Mouse (Mus musculus): Measurements from ENCODE around the gene Gstp1. TPM values are rescaled to one million over a fixed set of nuclear protein-coding genes. Genes with fewer than 3 reads are reported as not detected.
"Not testable (repeated sequence)": the region's sequence is repeated elsewhere in the genome, so short reads cannot be mapped to it uniquely, and the experiment has no call there.

The Gstp1 gene
- polyA plus RNA-seq, 1 experiment from 2014 or later, result 372 TPM

- no peak overlapping the region for H3K4me3 ChIP-seq (replicated peaks)
- ATAC-seq, result no peak
- H3K9me3 ChIP-seq, result no peaks in the 10 kb centered on the region
- no peak overlapping the region for H3K27ac ChIP-seq
- H3K4me1 ChIP-seq (replicated peaks), result no peaks in the 10 kb centered on the region
- no peaks in the 10 kb centered on the region for H3K27me3 ChIP-seq
- no peak overlapping the region for H3K9ac ChIP-seq (replicated peaks)
- H3K4me2 ChIP-seq (replicated peaks), result no peak overlapping the region
- no peaks in the 10 kb centered on the region for H3K36me3 ChIP-seq
- WGBS, result 93% methylated on average over 6 of the region's 6 CpGs
These were observed 33.6 kb upstream of the Gstp1 start for GRCm38 (mm10) chr19:4071406-4071805.

DNA sequence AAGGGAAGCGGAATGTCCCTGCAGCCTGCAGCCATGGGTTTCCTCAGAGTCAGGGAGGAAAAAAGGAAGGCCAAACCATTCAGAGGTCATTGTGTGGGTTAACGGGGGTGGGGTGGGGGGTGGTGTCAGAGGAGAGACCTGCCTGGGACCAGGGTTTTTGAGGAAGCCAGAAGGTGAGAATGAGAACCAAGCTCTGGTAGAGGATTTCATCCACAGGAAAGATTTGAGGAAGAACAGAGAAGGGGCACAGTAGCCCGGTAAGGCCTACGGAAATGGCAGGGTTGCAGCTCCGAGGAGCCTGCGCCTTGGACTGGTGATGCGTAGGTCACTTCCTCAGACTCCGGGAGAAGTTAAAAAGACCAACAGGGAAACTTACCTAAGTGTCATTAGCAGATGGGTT lies 33.0 kb upstream of the Gstp1 start:
- Histone ChIP-seq H3K9ac (replicated peaks) (no peak overlapping the region), H3K4me1 (replicated peaks) (no peaks in the 10 kb centered on the region), H3K36me3 (no peaks in the 10 kb centered on the region), H3K4me2 (replicated peaks) (no peak overlapping the region), H3K27me3 (no peaks in the 10 kb centered on the region), H3K27ac (no peak overlapping the region), H3K9me3 (no peaks in the 10 kb centered on the region), H3K4me3 (replicated peaks) (no peak overlapping the region)
- WGBS, result 82% methylated on average over 8 of the region's 8 CpGs
- ATAC-seq, result no peak

- no peaks in the 10 kb centered on the region for H3K27me3 ChIP-seq
These were observed 32.5 kb upstream of the Gstp1 start for GRCm38 (mm10) chr19:4070311-4070710.

DNA sequence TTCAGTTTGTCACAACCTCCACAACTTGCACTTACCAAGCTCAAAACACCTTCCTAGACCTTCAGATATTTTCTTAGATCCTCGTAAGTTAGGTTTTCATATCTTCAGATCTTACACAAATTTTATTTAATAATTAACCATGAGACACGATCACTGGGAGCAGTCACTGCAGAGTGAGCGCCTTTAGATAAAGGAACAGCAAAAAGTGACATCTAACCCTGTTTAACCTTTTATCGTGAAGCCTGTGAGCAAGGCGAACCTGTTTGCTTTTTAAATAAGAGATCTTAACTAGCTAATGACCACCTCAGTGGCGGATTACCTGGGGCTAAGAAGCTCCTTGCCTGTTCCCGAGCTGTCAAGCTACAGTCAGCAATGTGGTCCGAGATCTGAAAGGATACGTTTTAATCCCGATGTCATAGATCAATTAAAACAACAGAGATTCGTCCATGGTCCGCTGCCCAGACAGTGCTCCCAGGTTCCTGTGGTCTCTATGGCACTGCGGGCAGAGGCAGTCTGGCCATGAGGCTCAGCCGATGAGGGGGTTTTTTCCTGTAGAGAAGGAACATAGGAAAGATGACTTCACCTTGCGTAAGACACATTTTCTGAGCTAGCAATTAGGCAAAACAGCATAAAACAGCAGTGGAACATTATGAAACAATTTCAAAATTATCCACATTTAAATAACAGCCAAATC lies 31.1 kb upstream of the Gstp1 start:
- WGBS, result 58% methylated on average over 15 of the region's 15 CpGs
- H3K27ac ChIP-seq, result no peak overlapping the region
- no peaks in the 10 kb centered on the region for H3K4me1 ChIP-seq (replicated peaks)
- no peak overlapping the region for H3K9ac ChIP-seq (replicated peaks)
- no peaks in the 10 kb centered on the region for H3K36me3 ChIP-seq
- no peak overlapping the region for H3K4me2 ChIP-seq (replicated peaks)
- no peaks in the 10 kb centered on the region for H3K9me3 ChIP-seq
- no peak overlapping the region for H3K4me3 ChIP-seq (replicated peaks)
- no peak for ATAC-seq
- no peaks in the 10 kb centered on the region for H3K27me3 ChIP-seq

More at GRCm38 (mm10) chr19:4070311-4070710, 32.5 kb upstream of the Gstp1 start:
- no peak overlapping the region for H3K27ac ChIP-seq
- no peak overlapping the region for H3K4me2 ChIP-seq (replicated peaks)
- WGBS, result 70% methylated on average over 15 of the region's 15 CpGs
- no peak overlapping the region for H3K9ac ChIP-seq (replicated peaks)
- H3K9me3 ChIP-seq, result no peaks in the 10 kb centered on the region
- no peaks in the 10 kb centered on the region for H3K4me1 ChIP-seq (replicated peaks)
- H3K36me3 ChIP-seq, result no peaks in the 10 kb centered on the region
- no peak overlapping the region for H3K4me3 ChIP-seq (replicated peaks)
- ATAC-seq, result no peak

GRCm38 (mm10) chr19:4068242-4068641 lies 30.5 kb upstream of the Gstp1 start:
- not testable (repeated sequence) for H3K27ac ChIP-seq; H3K4me1 ChIP-seq (replicated peaks); ATAC-seq; H3K9me3 ChIP-seq; H3K36me3 ChIP-seq; H3K9ac ChIP-seq (replicated peaks); H3K27me3 ChIP-seq; H3K4me2 ChIP-seq (replicated peaks); H3K4me3 ChIP-seq (replicated peaks)
- 96% methylated on average over 2 of the region's 2 CpGs for WGBS

DNA sequence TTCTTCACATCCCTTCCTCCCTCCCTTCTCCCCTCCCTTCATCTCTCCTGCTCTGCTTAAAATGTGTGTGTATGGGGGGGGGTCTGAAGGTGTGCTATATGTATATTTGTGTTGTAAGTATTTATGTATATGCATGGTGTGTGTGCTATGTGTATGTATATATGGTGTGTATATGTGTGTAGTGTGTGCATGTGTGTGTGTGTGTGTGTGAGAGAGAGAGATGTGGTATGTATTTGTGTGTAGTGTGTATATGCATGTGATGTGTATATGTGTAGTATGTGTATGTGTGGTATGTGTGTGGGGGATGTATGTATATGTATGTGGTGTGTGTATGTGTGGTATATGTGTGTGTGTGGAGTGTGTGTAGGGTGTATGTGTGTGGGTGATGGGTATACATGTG lies 29.1 kb upstream of the Gstp1 start:
- no peak overlapping the region for H3K27ac ChIP-seq
- H3K36me3 ChIP-seq, result no peaks in the 10 kb centered on the region
- H3K4me3 ChIP-seq (replicated peaks), result no peak overlapping the region
- no peak for ATAC-seq
- no peaks in the 10 kb centered on the region for H3K9me3 ChIP-seq
- no peak overlapping the region for H3K9ac ChIP-seq (replicated peaks)
- no peak overlapping the region for H3K4me2 ChIP-seq (replicated peaks)
- no peaks in the 10 kb centered on the region for H3K27me3 ChIP-seq
- H3K4me1 ChIP-seq (replicated peaks), result no peaks in the 10 kb centered on the region

- ATAC-seq, result no peak
These were observed 28.5 kb upstream of the Gstp1 start for GRCm38 (mm10) chr19:4066280-4066679.

DNA sequence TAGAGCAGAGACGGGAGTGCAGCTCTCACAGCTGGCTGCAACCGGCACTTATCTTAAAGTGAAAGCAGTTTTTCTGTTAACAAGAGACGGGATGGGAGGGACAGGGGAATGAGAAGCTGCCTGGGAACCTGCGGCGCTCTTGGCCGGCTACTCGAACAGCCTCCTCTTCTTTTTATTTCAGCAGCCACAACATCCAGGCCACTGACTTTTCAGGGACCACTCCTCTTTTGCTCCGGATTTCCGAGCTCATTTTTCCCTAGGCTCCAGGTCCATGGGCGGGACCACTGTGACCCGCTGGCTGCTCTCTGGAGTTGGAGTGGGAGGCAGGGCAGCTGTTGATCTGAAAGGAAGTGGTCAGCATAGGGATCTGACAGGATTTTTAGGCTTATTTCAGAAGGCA lies 26.7 kb upstream of the Gstp1 start:
- H3K9me3 ChIP-seq; H3K4me3 ChIP-seq (replicated peaks); H3K36me3 ChIP-seq; H3K4me2 ChIP-seq (replicated peaks); H3K27me3 ChIP-seq; H3K4me1 ChIP-seq (replicated peaks); H3K27ac ChIP-seq; ATAC-seq; H3K9ac ChIP-seq (replicated peaks): not testable (repeated sequence)
- 36% methylated on average over 5 of the region's 11 CpGs for WGBS

More at GRCm38 (mm10) chr19:4066280-4066679, 28.5 kb upstream of the Gstp1 start:
- no peak overlapping the region for H3K27ac ChIP-seq
- no peak overlapping the region for H3K4me2 ChIP-seq (replicated peaks)
- no peaks in the 10 kb centered on the region for H3K36me3 ChIP-seq
- WGBS, result 93% methylated on average over 6 of the region's 6 CpGs
- no peak overlapping the region for H3K4me3 ChIP-seq (replicated peaks)
- H3K9ac ChIP-seq (replicated peaks), result no peak overlapping the region
- no peaks in the 10 kb centered on the region for H3K27me3 ChIP-seq
- H3K9me3 ChIP-seq, result no peaks in the 10 kb centered on the region
- H3K4me1 ChIP-seq (replicated peaks), result no peaks in the 10 kb centered on the region

- ATAC-seq; H3K4me1 ChIP-seq (replicated peaks): not testable (repeated sequence)
These were observed 25.6 kb upstream of the Gstp1 start for GRCm38 (mm10) chr19:4063357-4063756.

DNA sequence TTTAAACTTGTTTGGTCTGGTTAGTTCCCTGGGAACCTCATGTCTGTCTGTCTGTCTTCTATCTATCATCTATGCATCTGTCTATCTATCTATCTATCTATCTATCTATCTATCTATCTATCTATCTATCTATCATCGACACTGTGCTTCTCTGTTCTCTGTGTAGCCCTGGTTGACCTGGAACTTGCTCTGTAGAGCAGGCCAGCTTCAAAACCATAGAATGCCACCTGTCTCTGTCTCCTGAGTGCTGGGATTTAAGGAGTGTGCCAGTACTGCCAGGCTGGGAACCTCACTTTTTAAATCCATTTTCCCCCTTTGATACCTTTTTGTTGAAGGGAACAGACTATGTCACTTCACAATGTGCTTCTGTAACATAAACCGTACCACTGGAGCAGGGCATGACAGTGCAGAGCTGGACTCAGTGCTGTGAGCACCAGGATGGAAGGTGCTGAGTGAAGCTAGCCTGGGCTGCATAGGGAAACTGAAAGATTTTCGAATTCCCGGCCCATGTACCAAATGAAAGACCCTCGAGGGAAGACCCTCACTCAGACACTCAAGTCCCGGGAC lies 23.2 kb upstream of the Gstp1 start:
- no peak overlapping the region for H3K27ac ChIP-seq
- no peak for ATAC-seq
- H3K4me2 ChIP-seq (replicated peaks), result no peak overlapping the region
- no peak overlapping the region for H3K4me3 ChIP-seq (replicated peaks)
- H3K36me3 ChIP-seq, result no peaks in the 10 kb centered on the region
- 86% methylated on average over 6 of the region's 6 CpGs for WGBS
- no peaks in the 10 kb centered on the region for H3K4me1 ChIP-seq (replicated peaks)
- no peaks in the 10 kb centered on the region for H3K27me3 ChIP-seq
- H3K9ac ChIP-seq (replicated peaks), result no peak overlapping the region
- H3K9me3 ChIP-seq, result no peaks in the 10 kb centered on the region

More at GRCm38 (mm10) chr19:4063357-4063756, 25.6 kb upstream of the Gstp1 start:
- not testable (repeated sequence) for H3K9ac ChIP-seq (replicated peaks); H3K9me3 ChIP-seq; H3K27ac ChIP-seq; H3K4me2 ChIP-seq (replicated peaks); H3K4me3 ChIP-seq (replicated peaks); H3K27me3 ChIP-seq; H3K36me3 ChIP-seq
- WGBS, result 74% methylated on average over 4 of the region's 4 CpGs

DNA sequence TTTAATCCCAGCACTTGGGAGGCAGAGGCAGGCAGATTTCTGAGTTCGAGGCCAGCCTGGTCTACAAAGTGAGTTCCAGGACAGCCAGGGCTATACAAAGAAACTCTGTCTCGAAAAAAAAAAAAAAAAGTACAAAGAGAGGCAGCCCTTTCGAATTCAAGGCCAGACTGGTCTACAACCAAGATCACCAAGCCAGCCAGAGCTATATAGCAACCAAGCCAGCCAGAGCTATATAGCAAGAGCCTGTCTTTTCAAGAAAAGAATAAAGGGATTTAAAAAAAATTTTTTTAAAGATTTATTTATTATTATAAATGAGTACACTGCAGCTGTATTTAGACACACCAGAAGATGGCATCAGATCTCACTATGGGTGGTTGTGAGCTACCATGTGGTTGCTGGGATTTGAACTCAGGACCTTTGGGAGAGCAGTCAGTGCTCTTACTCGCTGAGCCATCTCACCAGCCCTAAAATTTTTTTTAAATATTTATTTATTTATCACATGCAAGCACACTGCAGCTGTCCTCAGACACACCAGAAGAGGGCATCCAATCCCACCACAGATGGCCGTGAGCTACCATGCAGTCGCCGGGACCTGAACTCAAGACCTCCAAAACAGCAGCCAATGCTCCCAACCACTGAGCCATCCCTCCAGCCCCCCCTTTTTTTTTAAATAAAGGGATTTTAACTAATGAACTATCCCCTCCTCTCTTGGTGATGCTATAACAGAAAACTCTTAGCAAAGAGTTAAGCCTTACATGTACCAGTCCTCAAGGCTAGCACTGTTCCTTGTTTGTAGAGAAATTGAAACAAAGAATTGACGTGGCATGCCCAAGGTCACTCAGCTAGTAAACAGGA lies 22.5 kb upstream of the Gstp1 start:
- not testable (repeated sequence) for ATAC-seq; H3K4me3 ChIP-seq (replicated peaks); H3K9me3 ChIP-seq; H3K4me1 ChIP-seq (replicated peaks); H3K9ac ChIP-seq (replicated peaks); H3K27ac ChIP-seq; H3K36me3 ChIP-seq; H3K27me3 ChIP-seq; H3K4me2 ChIP-seq (replicated peaks)
- 88% methylated on average over 8 of the region's 8 CpGs for WGBS

- Histone ChIP-seq H3K4me3 (replicated peaks) (no peak within 1 kb of the TSS), H3K36me3 (no peaks in the 10 kb centered on the region), H3K9ac (replicated peaks) (no peak within 1 kb of the TSS), H3K4me1 (replicated peaks) (no peaks in the 10 kb centered on the region), H3K27ac (no peak within 1 kb of the TSS), H3K9me3 (no peaks in the 10 kb centered on the region), H3K27me3 (no peaks in the 10 kb centered on the region), H3K4me2 (replicated peaks) (no peak within 1 kb of the TSS)
- ATAC-seq, result no peak
- 86% methylated on average over 15 of the region's 15 CpGs for WGBS
These were observed 21.4 kb upstream of the Gstp1 start, which contains the start of gene Gstp3 for GRCm38 (mm10) chr19:4059069-4059740. TSS of gene Gstp3 (minus strand) at chr19:4059569.
